Mouse (Mus musculus): ENCODE results near the gene Swap70.

DNA sequence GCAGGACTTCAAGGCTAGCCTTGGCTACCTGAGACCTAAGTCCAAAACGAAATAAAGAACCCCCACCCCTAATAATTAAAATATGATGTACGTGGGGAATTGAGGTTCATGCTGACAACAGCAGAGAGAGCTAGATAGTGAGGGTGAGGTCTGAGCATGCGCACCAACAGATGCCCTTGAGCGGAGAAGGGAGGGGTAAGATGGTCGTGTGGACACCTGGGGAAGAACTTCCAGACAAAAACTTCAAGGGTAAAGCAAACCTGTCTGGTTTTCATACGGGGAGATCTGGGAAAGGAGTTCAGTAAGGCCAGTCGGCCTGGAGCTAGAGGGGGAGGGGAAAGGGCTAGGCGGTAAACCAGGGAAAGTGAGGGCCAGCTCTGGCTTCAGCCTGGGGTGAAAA is 40.1 kb upstream of the Swap70 start:
- no peak for TF ChIP-seq CTCF (IDR thresholded peaks at IDR 0.05; ENCODE audit: low read depth, low read length)
- TF ChIP-seq POLR2A (IDR thresholded peaks at IDR 0.05; ENCODE audit: extremely low read depth, insufficient read depth, low read length) = no peak

Data from liver, adult 2 months (tissue).